Mouse (Mus musculus) hindbrain, embryonic 14.5 days (tissue): ENCODE measurements at regions not wholly inside any gene's neighbourhood (a gene's known extent, or its start where the extent isn't known, plus 50 kb on each side); places are given as distances from the start of the nearest gene placed in this dataset.
A peak's percentile ranks its signal among the peaks of the same experiment; 100 is the strongest.

Source experiments
- ATAC-seq: fragments of 200-750 bp; cut with Nextera tagmentation; 2 replicates; pipeline ENCODE4 v1.8.0; 2017; ENCODE audit warnings: moderate number of reproducible peaks, mild to moderate bottlenecking, moderate TSS enrichment, moderate library complexity; ENCODE audit not compliant: low FRiP score
- DNase-seq: peaks from one replicate; pipeline ENCODE4 v3.0.0-alpha.2; 2015; ENCODE audit warnings: low spot score
- H3K27ac ChIP-seq: fragments of 300-500 bp; sonication (generic); 2 replicates; pipeline ENCODE4 v1.5.1; 2014; ENCODE audit warnings: mild to moderate bottlenecking, moderate library complexity
- H3K27me3 ChIP-seq: fragments of 300-500 bp; sonication (generic); 2 replicates; pipeline ENCODE4 v1.6.1; 2014; ENCODE audit warnings: mild to moderate bottlenecking, low read length, mixed read lengths; ENCODE audit not compliant: control insufficient read depth, insufficient read depth
- H3K36me3 ChIP-seq: fragments of 300-500 bp; sonication (generic); replicated peaks from 2 replicates; pipeline ENCODE4 v1.6.1; 2014; ENCODE audit not compliant: control insufficient read depth, insufficient read depth
- H3K4me1 ChIP-seq: fragments of 300-500 bp; sonication (generic); replicated peaks from 2 replicates; pipeline ENCODE4 v1.6.1; 2014; ENCODE audit warnings: antibody characterized with exemption, low read length, mixed read lengths; ENCODE audit not compliant: control insufficient read depth, insufficient read depth
- H3K4me2 ChIP-seq: fragments of 300-500 bp; sonication (generic); replicated peaks from 2 replicates; pipeline ENCODE4 v1.6.1; 2014; ENCODE audit warnings: mild to moderate bottlenecking, moderate library complexity
- H3K4me3 ChIP-seq: fragments of 300-500 bp; sonication (generic); replicated peaks from 2 replicates; pipeline ENCODE4 v1.5.1; 2014; ENCODE audit warnings: mild to moderate bottlenecking, low read length
- H3K9ac ChIP-seq: fragments of 300-500 bp; sonication (generic); 2 replicates; pipeline ENCODE4 v1.6.1; 2014
- H3K9me3 ChIP-seq: fragments of 300-500 bp; sonication (generic); 2 replicates; pipeline ENCODE4 v1.6.1; 2016; ENCODE audit warnings: low read length; ENCODE audit not compliant: control insufficient read depth
- WGBS: fragments of 180-500 bp; shearing (Covaris S2); extraction: QIAGEN DNeasy Blood & Tissue Kit; methylation state at CpG from one replicate; pipeline ENCODE4 v1.1.7; 2014; 5-methylcytosine and 5-hydroxymethylcytosine counted together

DNA sequence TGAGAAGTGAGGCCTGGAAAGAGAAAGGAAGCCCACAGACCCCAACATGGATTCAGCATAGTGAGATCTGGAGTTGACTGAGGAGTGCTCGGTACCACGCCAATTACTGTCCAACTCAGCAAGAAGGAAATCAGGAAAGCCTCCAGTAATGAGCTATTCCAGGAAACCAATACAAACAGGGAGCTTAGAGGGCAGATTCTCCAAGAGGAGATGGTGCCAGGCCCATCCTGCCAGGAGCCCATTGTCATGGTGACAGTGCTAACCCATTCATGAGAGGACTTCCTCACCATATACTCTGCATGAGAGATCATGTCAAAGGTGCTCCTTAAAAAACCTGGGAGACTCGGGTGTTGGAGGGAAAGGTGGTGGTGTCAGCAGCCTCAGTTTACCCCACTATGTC, 375.3 kb upstream of the Npvf start:
- Histone ChIP-seq H3K27me3 (no peaks in the 10 kb centered on the region), H3K9me3 (no peaks in the 10 kb centered on the region), H3K4me1 (no peaks in the 10 kb centered on the region), H3K27ac (no peak overlapping the region), H3K36me3 (no peaks in the 10 kb centered on the region), H3K9ac (no peak overlapping the region), H3K4me2 (no peak overlapping the region), H3K4me3 (no peak overlapping the region)
- WGBS, result 92% methylated on average over 3 of the region's 3 CpGs
- DNase-seq, result no peak
- no peak for ATAC-seq

DNA sequence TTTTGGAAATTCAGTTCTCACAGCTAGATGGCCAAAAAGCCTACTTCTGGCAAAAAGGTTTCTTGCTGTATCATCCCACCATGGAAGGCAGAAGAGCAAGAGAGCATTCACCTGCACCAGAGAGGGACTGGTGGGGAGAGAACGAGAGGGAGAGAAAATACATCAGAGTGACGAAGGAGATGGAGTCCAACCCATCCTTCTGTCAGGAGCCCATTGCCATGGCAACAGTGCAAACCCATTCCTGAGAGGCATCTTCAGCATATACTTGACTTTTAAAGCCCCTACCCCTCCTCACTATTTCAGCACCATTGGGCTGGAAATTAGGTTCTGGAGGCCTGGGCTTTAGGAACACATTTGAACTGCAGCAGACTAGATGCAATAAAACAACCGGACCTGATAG, 375.7 kb upstream of the Npvf start:
- ATAC-seq (no peak), DNase-seq (no peak)
- Histone ChIP-seq H3K4me1 (no peaks in the 10 kb centered on the region), H3K9ac (no peak overlapping the region), H3K27ac (no peak overlapping the region), H3K36me3 (no peaks in the 10 kb centered on the region), H3K4me2 (no peak overlapping the region), H3K9me3 (no peaks in the 10 kb centered on the region), H3K4me3 (no peak overlapping the region), H3K27me3 (no peaks in the 10 kb centered on the region)
- WGBS, result 63% methylated on average over 3 of the region's 3 CpGs

DNA sequence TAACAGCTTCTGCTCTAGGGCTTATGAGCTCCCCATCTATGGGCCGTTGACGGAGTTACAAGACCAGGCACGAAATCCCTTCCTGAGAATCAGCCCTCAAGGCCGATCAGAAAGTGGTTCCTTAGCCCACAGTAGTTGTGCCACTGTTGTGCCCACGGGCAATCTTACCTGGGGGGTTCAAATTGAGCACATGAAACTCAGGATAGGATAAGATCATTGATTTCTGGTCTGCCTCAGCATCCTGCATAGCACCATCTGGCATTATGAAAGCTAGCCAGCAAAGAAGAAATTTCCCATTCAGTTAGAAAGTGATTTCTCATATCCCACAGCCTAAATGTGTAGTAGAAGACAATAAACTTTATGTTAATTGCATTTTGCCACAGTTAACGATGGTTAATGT, 379.6 kb upstream of the Npvf start:
- ATAC-seq, result no peak
- Histone ChIP-seq H3K9ac (no peak overlapping the region), H3K4me1 (0 out of 2 replicates have a peak, but pooled peaks cover 2% of the 10 kb centered on the region), H3K27me3 (no peaks in the 10 kb centered on the region), H3K4me2 (no peak overlapping the region), H3K9me3 (no peaks in the 10 kb centered on the region), H3K4me3 (no peak overlapping the region), H3K36me3 (no peaks in the 10 kb centered on the region), H3K27ac (no peak overlapping the region)
- no peak for DNase-seq
- WGBS, result 84% methylated on average over 6 of the region's 6 CpGs

DNA sequence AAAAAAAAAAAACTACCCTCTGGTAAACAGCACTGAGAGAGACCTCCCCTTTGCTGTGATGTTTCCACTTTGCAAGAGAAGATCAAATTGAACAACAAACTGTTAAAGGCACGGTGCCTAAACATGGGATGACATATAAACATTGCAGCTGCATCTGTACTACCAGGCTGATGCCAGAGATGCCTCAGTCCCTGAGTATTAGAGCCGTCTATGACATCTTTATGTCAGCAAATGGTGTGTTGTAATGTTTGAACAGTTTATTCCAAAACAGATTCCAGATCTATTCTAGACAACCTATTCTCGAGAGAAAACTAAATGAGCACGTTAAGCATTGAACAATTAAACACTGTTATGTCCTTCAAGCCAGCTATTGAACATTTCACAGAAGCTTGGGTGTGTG, 381.8 kb upstream of the Npvf start:
- peak overlapping the region; percentile 27; the same call in 1 of the 2 replicates for H3K27ac ChIP-seq
- H3K27me3 ChIP-seq, result no peaks in the 10 kb centered on the region
- H3K9ac ChIP-seq, result no peak overlapping the region
- H3K4me2 ChIP-seq, result no peak overlapping the region
- 0 out of 2 replicates have a peak, but pooled peaks cover 3% of the 10 kb centered on the region for H3K4me1 ChIP-seq
- H3K4me3 ChIP-seq, result no peak overlapping the region
- ATAC-seq (no peak), DNase-seq (no peak)
- H3K9me3 ChIP-seq, result no peaks in the 10 kb centered on the region
- WGBS, result 65% methylated on average over 4 of the region's 4 CpGs
- H3K36me3 ChIP-seq, result no peaks in the 10 kb centered on the region

DNA sequence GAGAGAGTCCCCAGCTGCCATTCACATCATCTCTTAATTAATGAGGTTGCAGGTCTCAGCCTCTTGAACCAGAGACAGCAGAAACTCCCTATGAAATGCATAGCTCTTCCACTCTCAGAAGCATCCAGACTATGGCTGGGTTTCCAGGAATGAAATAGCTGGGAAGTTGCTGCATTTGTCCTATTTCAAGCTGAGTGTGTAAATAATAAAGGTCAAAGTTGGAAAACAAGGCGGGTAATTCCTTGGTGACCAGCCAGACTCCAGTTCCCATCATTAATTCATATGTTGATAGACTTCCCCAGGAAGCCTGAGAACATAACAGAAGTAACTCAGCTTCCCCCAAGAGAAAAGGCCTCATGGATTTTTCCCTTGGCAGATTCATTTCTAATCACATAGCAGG, 382.3 kb upstream of the Npvf start:
- Histone ChIP-seq H3K27me3 (no peaks in the 10 kb centered on the region), H3K4me1 (0 out of 2 replicates have a peak, but pooled peaks cover 3% of the 10 kb centered on the region), H3K27ac (no peak overlapping the region; the same call in 1 of the 2 replicates), H3K36me3 (no peaks in the 10 kb centered on the region), H3K4me3 (no peak overlapping the region), H3K9ac (no peak overlapping the region), H3K4me2 (no peak overlapping the region), H3K9me3 (no peaks in the 10 kb centered on the region)
- WGBS, result 23% methylated on average over 1 of the region's 1 CpGs
- DNase-seq, result no peak
- ATAC-seq, result no peak

DNA sequence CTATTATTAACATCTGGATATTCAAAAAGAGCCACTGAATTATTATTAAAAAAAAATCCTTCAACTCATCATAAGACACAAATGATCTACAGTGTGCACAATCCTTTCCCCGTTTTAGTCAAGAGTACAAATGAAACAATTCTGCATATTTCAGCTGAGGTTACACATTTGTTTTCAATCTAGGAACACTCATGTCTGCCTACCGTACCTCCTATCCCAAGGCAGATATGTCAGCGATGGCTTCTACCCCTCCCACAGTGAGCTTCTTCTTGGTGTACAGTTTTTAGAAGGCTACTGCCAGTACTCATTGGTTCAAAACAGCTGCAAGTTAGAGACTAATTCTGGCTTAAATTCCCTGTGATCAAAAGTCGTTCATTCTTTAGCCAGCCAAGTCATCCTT, 382.7 kb upstream of the Npvf start:
- no peaks in the 10 kb centered on the region for H3K27me3 ChIP-seq
- H3K4me2 ChIP-seq, result no peak overlapping the region
- DNase-seq (no peak), ATAC-seq (no peak)
- no peak overlapping the region for H3K27ac ChIP-seq
- no peak overlapping the region for H3K9ac ChIP-seq
- H3K4me3 ChIP-seq, result no peak overlapping the region
- H3K36me3 ChIP-seq, result no peaks in the 10 kb centered on the region
- no peaks in the 10 kb centered on the region for H3K9me3 ChIP-seq
- WGBS, result 71% methylated on average over 4 of the region's 4 CpGs
- H3K4me1 ChIP-seq, result 0 out of 2 replicates have a peak, but pooled peaks cover 3% of the 10 kb centered on the region

DNA sequence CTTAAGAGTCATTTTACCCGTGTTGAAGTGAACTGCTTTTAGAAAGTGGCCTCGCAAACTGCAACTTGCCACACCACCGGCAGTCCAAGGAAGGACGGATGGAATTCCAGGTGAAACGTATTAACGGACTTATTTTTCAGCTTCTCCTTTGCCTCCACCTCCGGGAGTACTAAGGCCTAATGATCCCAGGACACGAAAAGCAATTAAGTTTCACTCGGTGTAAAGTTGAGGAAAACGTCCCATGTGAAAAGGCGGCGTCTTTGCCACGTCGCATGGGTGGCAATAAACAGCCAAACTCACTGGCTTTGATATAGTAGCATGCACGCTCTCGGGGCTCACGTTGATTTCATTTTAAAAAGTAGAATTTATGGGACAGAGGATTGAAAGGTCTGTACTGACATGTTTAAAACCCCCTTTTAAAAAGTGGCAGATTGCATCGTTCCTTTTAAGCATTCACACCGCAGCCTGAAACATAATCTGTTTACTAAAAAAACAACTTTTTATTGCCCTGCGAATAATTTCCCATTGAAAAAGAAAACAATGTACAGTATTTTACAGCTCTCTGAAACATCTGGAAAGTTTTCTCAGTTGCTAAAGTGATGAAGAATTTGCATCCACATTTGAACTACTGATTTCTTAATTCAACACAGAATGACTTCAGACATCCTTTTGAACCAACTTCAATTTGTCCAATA, 385.4 kb upstream of the Npvf start:
- DNase-seq (no peak), ATAC-seq (no peak)
- no peaks in the 10 kb centered on the region for H3K27me3 ChIP-seq
- WGBS, result 86% methylated on average over 20 of the region's 20 CpGs
- no peaks in the 10 kb centered on the region for H3K36me3 ChIP-seq
- H3K4me1 ChIP-seq, result 0 out of 2 replicates have a peak, but pooled peaks cover 3% of the 10 kb centered on the region
- H3K27ac ChIP-seq, result no peak overlapping the region
- no peak overlapping the region for H3K4me3 ChIP-seq
- no peaks in the 10 kb centered on the region for H3K9me3 ChIP-seq
- H3K9ac ChIP-seq, result no peak overlapping the region
- no peak overlapping the region for H3K4me2 ChIP-seq

DNA sequence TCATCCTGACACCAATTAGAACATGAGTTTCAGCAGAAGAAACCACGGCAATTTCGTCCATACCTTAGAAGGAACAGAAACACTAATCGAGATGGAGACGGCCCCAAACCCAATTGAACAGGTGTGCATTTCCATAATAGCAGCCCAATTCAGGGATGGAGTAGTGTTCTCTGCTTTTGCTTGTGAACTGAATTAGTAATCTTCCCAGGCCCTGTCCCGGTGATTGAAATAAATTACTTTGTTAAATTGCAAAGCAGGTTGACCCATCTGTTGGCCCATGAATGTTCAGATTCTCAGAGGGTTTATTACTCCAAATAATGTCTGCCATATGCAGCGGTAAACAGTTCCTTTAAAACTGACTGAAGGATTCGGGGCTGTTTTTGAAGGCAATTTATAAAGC, 388.5 kb upstream of the Nfe2l3 start:
- DNase-seq (no peak), ATAC-seq (no peak)
- Histone ChIP-seq H3K9ac (no peak overlapping the region), H3K27ac (no peak overlapping the region), H3K9me3 (no peaks in the 10 kb centered on the region), H3K4me1 (no peaks in the 10 kb centered on the region), H3K4me3 (no peak overlapping the region), H3K4me2 (no peak overlapping the region), H3K36me3 (no peaks in the 10 kb centered on the region), H3K27me3 (no peaks in the 10 kb centered on the region)
- WGBS, result 56% methylated on average over 7 of the region's 7 CpGs

DNA sequence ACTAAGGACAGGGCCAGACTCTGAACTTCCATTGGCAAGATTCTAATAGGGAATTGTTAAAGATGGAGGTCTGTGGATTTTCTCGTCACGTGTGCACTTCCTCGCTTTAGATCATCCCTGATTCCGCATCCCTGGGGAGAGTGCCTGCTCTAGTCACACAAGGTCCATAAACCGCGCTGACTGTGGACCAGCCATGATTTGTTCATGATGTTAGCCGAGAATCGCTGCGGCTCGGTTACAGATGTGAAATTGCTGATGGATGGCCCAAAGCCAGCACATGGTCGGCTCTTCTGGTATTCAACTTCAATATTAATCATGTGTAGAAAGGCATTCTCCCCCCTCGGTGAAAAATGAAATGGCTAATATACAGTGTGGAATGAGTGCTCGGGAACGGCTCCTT, 387.6 kb upstream of the Nfe2l3 start:
- H3K4me1 ChIP-seq, result no peaks in the 10 kb centered on the region
- H3K9ac ChIP-seq, result no peak overlapping the region
- DNase-seq (no peak), ATAC-seq (no peak)
- H3K4me3 ChIP-seq, result no peak overlapping the region
- no peaks in the 10 kb centered on the region for H3K36me3 ChIP-seq
- no peak overlapping the region for H3K27ac ChIP-seq
- no peaks in the 10 kb centered on the region for H3K9me3 ChIP-seq
- WGBS, result 58% methylated on average over 14 of the region's 14 CpGs
- H3K27me3 ChIP-seq, result no peaks in the 10 kb centered on the region
- H3K4me2 ChIP-seq, result no peak overlapping the region

DNA sequence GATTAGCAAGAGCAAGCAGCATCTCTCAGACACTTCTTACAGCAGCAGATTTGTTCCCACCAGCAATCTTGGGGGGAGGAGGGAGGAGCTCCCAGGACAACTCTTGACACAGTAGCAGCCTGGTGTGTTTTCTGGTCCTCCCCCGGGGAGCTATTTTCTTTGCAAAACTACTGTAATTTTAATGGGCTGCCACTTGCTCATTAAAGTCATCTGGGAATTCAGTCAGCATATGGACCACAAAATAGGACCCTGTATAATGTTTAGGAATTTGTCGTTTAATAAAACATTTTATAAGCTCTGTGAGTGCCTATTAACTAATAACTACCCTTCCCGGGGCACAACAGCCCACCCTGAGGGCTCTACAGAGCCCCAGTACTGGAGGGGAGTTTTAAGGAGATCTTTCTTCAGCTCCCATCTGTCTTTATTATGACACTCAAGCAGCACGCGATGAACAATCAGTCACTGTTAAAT, 380.0 kb upstream of the Nfe2l3 start:
- no peaks in the 10 kb centered on the region for H3K9me3 ChIP-seq
- ATAC-seq, result no peak
- no peak for DNase-seq
- no peak overlapping the region for H3K9ac ChIP-seq
- H3K4me2 ChIP-seq, result no peak overlapping the region
- WGBS, result 17% methylated on average over 5 of the region's 5 CpGs
- no peak overlapping the region for H3K4me3 ChIP-seq
- peak overlapping the region; percentile 38; the same call in 1 of the 2 replicates for H3K27ac ChIP-seq
- H3K27me3 ChIP-seq, result no peaks in the 10 kb centered on the region
- H3K4me1 ChIP-seq, result peaks cover 18% of the 10 kb centered on the region
- no peaks in the 10 kb centered on the region for H3K36me3 ChIP-seq
